Mouse (Mus musculus) left cerebral cortex, adult 18-20 months (tissue): ENCODE results near the gene Pkp3. TPM values are rescaled to one million over a fixed set of nuclear protein-coding genes. Genes with fewer than 3 reads are reported as not detected.

ENCODE experiments used
- DNase-seq, 2 experiments: peaks; one replicate each; pipeline ENCODE4 v3.0.0; 2021 to 2022; ENCODE audit warnings: low spot score in 2 of 2, mixed read lengths in 1 of 2
- total RNA-seq, 2 experiments: library from RNA; stranded (reverse); gene quantifications; 2 replicates each; pipeline ENCODE4 v1.2.3; 2021

Gene Pkp3
- total RNA-seq, 2 experiments from 2014 or later, result 0.26 to 0.33 TPM

- DNase-seq, result peak; percentile 31 to 49
These were observed 14.2 kb downstream of the Pkp3 start for GRCm38 (mm10) chr7:141092051-141092735.

- no peak for DNase-seq
These were observed 15.9 kb downstream of the Pkp3 start for GRCm38 (mm10) chr7:141093950-141094349.

GRCm38 (mm10) chr7:141094487-141095205 is 16.6 kb downstream of the Pkp3 start:
- no peak for DNase-seq

DNA sequence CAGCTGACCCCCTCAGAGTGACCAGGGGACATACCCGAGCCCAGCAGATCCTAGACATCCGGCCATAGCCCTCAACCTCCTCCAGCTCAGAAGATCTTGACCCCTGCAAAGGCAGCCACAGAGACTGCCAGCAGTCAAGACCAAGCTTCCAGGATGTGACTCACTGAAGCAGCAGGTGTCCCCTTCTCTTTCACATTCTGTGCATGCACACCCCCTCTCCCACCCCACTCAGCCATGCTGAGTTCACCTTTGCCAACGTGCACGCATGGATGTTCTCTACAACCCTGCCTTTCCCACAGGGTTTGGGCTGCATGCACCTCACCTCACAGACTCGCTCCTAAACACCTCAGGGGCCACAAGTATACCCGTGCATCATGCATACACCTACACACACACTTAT is 18.0 kb downstream of the Pkp3 start:
- no peak for DNase-seq

- no peak for DNase-seq
These were observed 18.6 kb downstream of the Pkp3 start for GRCm38 (mm10) chr7:141096649-141097056.

- no peak for DNase-seq
These were observed 19.2 kb downstream of the Pkp3 start for GRCm38 (mm10) chr7:141097177-141097576.

DNA sequence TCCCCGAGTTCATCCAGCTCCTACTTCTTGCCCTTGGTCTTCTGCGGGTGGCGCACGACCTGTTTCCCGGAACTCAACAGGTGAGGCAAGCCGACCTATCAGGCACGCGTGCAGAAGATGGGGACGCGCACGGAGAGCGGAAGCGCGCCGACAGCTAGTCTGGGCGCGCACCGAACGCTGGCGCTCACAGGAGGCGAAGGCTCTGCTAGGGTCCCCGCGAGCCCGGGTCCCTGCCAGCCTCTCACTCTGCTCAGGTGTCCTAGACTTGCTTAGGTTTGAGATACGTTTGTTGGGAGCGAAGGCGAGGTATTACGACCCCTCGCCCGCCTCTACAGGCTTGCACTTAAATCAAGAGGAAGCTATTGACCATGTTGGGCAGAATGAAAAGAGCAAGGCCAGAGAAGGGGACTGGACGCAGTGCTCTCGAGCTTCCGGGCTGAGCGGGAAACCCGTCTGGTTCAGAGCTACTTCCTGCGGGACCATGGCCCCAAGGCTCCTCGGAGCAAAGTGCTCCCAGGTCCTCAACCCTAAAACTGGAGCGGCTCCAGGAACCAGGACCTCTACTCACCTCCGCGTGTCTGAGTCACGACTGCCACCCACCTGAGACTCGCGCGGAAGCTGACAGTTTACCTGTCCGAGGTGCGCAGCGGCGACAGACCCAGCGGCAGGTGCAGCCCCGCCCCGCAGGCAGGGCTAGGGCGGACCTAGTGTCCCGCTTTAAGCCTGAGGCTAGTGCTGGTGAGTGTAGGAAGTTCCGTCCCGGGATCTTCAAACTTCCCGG is 22.1 kb downstream of the Pkp3 start, which contains the start of gene Sigirr:
Sigirr (minus strand) TSS at position 662 of the 781 bp plus-strand sequence.
- DNase-seq, result peak; percentile 32 to 41

GRCm38 (mm10) chr7:141103161-141103560 is 25.1 kb downstream of the Pkp3 start:
- no peak for DNase-seq

- no peak for DNase-seq
These were observed 37.9 kb downstream of the Pkp3 start for GRCm38 (mm10) chr7:141115874-141116273.

- DNase-seq, result no peak
These were observed 39.6 kb downstream of the Pkp3 start, which contains the start of gene Ano9 for GRCm38 (mm10) chr7:141117636-141118035. TSS of gene Ano9 (minus strand) at chr7:141117806.

DNA sequence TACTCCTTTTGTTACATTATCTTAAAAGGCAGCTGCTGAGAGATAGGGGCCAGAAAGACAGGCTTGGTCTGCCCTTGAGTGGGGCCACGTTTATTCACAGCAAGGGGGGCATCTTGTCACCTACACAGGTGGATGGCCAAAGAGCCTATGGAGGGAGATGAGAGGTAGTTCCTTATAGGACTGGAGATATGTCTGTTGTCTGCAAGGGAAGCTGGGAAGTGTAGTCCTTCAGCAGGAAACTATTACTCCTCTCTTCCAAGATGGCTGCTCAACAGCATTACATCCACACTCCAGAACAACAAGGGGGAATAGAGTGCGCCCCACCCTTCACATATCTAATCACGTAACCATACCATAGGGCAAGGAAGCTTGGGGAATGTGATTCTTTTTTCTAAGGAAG is 41.5 kb downstream of the Pkp3 start:
- no peak for DNase-seq

GRCm38 (mm10) chr7:141120605-141121004 is 42.6 kb downstream of the Pkp3 start:
- DNase-seq, result no peak

DNA sequence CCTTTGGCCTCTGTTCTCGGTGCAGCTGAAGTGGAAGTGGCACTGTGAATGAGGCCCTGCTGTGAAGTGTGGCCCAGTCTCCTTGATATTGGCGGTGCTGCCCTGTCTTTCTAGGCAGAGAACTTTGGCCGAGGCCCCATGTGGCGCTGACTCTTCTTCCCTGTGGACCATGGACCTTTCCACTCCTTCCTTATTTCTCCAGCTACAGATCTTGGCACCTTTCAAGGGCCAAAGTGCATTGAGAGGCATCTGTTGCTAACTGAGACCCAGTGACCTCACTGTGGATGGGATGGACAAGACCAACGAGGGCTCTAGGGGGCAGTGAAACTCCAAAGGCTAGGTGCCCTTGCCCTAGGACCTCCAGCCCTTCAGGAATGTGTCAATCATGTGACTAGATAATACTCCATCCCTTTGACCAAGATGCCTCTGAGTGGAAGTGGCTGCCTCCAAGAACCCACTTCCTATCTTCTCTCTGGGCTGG is 43.1 kb downstream of the Pkp3 start:
- DNase-seq, result no peak

- DNase-seq, result no peak
These were observed 44.2 kb downstream of the Pkp3 start, which contains the start of gene Ptdss2 for GRCm38 (mm10) chr7:141122245-141122644. TSS of gene Ptdss2 (plus strand) at chr7:141122382.

GRCm38 (mm10) chr7:141122689-141123516 is 44.9 kb downstream of the Pkp3 start:
- DNase-seq, result peak; percentile 84 to 91

DNA sequence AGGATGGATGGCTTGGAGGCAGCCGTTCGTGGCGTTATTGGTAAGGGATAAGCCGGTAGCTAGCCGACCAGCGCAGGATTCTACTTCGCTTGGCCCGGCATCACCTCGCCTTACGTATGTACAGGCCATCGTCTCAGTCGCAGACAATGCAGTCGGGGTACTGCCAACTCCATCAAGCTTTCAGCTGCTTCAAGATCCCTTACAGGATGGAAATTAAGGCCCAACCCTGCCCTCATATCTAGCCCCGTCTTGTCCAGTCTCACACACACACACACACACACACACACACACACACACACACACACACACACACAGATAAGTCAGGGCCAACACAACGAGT is 45.5 kb downstream of the Pkp3 start:
- no peak for DNase-seq

- peak; percentile 89 to 93 for DNase-seq
These were observed 53.2 kb downstream of the Pkp3 start for GRCm38 (mm10) chr7:141131024-141131820.

- DNase-seq, result no peak
These were observed 54.1 kb downstream of the Pkp3 start for GRCm38 (mm10) chr7:141131904-141132755.
